Mouse (Mus musculus) urinary bladder, postnatal 36 days (tissue): ENCODE results near the gene Gm21190.
"Not testable (repeated sequence)": the region's sequence is repeated elsewhere in the genome, so short reads cannot be mapped to it uniquely, and the experiment has no call there.

Experiments used
- DNase-seq, 2 experiments: peaks; one replicate each; pipeline ENCODE4 v3.0.0; 2022; ENCODE audit warnings: low spot score in 2 of 2, mixed read lengths in 1 of 2

Gene Gm21190

GRCm38 (mm10) chr5:15490934-15491333 is 38.1 kb downstream of the Gm21190 start:
- DNase-seq: not testable (repeated sequence)

- no peak for DNase-seq
These were observed 40.3 kb downstream of the Gm21190 start for GRCm38 (mm10) chr5:15488743-15489142.

DNA sequence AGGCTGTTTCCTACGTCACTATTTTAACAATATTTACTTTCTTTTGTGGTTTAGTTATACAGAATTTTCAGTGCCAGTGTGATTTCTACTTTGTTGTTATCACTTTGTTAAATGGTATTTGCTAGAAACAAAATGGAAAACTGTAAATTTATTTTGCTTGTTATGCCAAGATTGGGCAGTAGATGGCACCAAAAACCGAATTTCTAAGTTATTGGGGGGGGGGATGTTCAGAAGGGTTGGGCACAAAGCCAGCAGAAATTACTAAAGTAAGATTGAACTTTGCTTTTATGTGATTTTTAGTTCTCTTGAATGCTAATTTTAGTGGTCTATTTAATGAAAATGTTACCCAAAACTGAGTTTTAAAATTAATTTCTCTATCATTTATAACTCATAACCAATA is 44.4 kb downstream of the Gm21190 start:
- DNase-seq: not testable (repeated sequence)

- not testable (repeated sequence) for DNase-seq
These were observed 45.4 kb downstream of the Gm21190 start for GRCm38 (mm10) chr5:15483576-15483975.

DNA sequence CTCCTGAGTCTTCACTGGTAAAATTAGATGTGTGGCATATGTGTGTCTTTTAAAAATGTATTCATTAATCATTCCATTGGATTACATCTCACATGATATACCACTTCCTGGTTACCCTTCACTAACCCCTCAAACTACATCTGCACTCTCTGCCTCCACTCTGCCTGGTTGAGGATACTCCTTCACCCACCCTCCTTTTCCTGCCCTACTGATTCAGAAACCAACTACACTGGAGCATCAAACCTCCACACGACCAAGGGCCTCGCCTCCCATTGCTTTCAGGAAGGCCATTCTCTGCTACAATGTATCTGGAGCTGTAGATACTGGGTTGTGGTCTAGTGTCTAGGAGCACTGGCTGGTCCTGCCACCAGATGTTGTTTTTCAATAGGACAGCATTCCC is 46.2 kb downstream of the Gm21190 start:
- DNase-seq: peak in 1 of 2 experiments; percentile 4

DNA sequence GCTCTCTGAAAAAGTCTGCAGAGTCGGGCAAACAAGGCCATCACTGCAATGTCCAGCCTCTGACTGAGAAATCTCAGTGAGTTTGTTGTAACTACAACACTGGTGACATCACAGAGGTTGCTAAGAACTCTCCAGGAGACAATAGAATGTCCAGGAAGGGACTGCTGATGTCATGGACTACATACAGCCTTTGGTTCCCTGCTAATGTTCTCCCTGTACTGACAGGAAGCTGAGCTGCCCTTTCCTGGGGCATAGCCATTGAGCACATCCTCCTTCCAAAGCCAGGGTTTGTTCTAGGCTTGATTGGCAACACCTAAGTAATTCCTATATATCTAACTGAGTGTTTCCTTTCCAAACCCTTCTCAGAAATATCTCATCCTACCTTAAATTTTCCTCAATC is 52.6 kb downstream of the Gm21190 start, which contains the start of gene Gm21149:
Gm21149 (minus strand) TSS at position 101 of the 400 bp plus-strand sequence.
- DNase-seq: not testable (repeated sequence)
